Mouse (Mus musculus) cortical plate, adult 2 months (tissue): ENCODE measurements around the gene Gna11. TPM values are rescaled to one million over a fixed set of nuclear protein-coding genes. Genes with fewer than 3 reads are reported as not detected.

Source experiments
- H3K27ac ChIP-seq: fragments of 200-500 bp; 2 replicates; pipeline ENCODE4 v1.5.1; 2012; ENCODE audit warnings: low read length, control low read depth, inconsistent platforms; ENCODE audit not compliant: insufficient read depth
- H3K4me1 ChIP-seq: fragments of 200-500 bp; 2 replicates; pipeline ENCODE4 v1.6.1; 2011; ENCODE audit warnings: low read length; ENCODE audit not compliant: control insufficient read depth, insufficient read depth
- H3K4me3 ChIP-seq: fragments of 200-500 bp; 2 replicates; pipeline ENCODE4 v1.5.1; 2011; ENCODE audit warnings: mild to moderate bottlenecking, low read length, control low read depth; ENCODE audit not compliant: insufficient read depth
- CTCF ChIP-seq: fragments of 200-500 bp; IDR thresholded peaks from 2 replicates; pipeline ENCODE4 v1.5.1; 2011; ENCODE audit warnings: mild to moderate bottlenecking, control low read depth, low read length; ENCODE audit not compliant: insufficient read depth; ENCODE audit errors: extremely low read depth
- POLR2A ChIP-seq: fragments of 200-500 bp; IDR thresholded peaks from 2 replicates; pipeline ENCODE4 v1.6.1; 2011; ENCODE audit warnings: mild to moderate bottlenecking, low read length, control low read depth; ENCODE audit not compliant: insufficient read depth; ENCODE audit errors: extremely low read depth
- polyA plus RNA-seq: library from polyadenylated mRNA; depleted of rRNA; stranded (reverse); fragments of >200 nt; gene quantifications from 2 replicates; pipeline ENCODE4 v1.2.3, GENCODE M21; 2012

Gene Gna11
- polyA plus RNA-seq, 1 experiment = 147 TPM

DNA sequence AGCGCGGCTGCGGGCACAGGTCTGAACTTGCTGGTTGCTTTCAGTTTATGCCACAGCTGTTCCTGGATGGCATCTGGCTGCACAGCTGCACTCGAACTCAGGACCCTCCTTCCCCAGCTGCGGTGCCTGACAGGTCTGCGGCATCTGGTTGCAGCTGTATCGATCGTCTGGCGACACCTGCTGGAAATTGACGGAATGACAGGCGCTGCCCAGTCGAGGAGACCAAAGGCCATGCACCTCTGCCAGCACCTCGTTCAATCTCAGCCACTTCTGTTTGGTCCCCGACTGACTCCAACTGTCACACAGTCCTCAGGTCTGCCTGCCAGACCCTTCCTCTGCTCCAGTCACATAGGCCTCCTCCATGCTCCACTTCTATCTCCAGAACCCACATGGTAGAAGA lies 18.2 kb downstream of the Gna11 start:
- no peak for TF ChIP-seq POLR2A
- TF ChIP-seq CTCF = peak; percentile 90
- H3K4me1 ChIP-seq = no peaks in the 10 kb centered on the region
- no peak overlapping the region for H3K4me3 ChIP-seq
- H3K27ac ChIP-seq = no peak overlapping the region

DNA sequence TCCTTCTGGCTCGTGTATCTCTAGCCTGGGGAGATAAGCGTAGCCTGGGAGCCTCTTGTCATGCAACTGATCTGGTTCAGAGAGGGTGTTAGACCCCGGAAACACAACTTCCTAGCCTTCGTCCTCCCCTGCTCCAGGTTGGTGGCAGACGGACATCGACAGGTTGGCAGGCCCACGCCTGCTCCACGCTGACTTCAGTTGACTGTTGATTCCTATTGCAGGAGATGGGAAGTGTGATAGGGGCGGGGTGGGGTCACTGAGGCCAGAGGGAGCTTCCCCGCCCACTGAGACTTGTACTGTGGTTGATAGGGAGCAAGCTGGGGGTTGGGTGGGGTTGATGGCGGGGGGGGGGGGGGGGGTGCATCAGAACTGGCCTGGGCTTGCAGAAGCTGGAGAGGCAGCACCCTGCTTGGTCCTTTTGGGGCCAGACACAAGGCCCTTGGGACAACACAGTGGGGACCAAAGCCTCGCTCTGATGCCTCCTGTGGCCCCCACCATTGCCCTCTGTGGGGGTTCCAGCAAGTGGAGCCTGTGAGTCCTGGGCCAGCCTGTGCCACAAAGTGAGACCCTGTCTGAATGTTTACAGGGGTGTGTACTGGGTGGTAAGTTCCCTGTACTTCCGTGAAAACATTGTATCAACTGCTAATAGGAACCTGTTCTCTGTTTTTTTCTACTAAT lies 19.8 kb downstream of the Gna11 start:
- no peak for TF ChIP-seq CTCF
- no peak for TF ChIP-seq POLR2A
- no peak overlapping the region for H3K4me3 ChIP-seq
- H3K27ac ChIP-seq = no peak overlapping the region; the same call in 1 of the 2 replicates
- no peaks in the 10 kb centered on the region for H3K4me1 ChIP-seq

DNA sequence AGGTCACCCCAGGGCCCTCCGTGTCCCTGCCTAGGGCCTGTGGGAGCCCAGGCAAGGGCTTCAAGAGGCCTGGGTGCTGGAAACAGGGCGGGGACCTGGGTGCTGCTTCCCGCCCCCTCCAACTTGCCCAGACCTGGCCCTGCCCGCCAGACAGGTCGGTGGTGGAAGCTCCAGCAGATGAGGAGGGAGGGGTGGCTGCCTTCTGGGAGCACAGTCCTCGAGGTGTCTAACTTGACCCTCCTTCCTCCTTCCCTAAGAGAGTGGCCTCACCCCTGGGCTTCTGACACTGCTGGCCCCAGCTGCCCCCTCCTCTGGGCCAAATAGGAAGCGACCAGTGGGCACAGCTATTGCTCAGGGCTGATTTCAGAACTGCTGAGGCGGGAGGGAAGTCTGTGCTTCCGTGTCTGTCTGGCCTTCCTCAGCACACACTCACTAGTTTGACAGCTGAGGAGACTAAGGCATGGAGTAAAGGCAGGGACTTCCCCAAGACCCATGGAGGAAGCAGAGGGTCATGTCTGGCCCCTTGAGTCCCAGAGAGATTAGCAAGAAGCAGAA lies 20.9 kb downstream of the Gna11 start, which contains the start of gene Gna15:
Gna15 (minus strand) TSS at position 175 of the 555 bp plus-strand sequence.
- H3K27ac ChIP-seq = peak within 1 kb of the TSS; percentile 68
- H3K4me1 ChIP-seq = no peaks in the 10 kb centered on the region
- TF ChIP-seq POLR2A = no peak
- TF ChIP-seq CTCF = no peak
- H3K4me3 ChIP-seq = no peak within 1 kb of the TSS; the same call in 1 of the 2 replicates

DNA sequence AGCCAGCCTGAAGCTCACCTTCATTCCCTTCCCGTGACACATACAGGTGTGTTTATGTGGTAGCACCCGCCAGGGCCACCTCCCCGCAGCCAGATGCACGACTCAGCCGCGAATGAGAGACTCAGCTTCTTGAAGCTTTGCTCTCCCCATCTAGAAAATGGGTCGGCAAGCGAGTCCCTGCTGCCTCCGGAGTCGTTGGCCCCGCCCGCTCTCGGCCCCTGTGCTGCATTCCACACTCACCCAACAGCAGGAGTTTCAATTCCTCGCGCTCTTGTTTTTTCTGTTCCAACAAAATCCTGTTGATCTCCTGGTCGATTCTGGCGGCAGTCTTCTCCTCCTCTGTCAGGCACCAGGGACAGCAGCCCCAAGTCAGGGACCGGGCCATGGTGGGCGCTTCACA lies 21.4 kb downstream of the Gna11 start:
- Histone ChIP-seq H3K4me1 (no peaks in the 10 kb centered on the region), H3K4me3 (no peak overlapping the region; the same call in 1 of the 2 replicates), H3K27ac (peak overlapping the region; percentile 68)
- no peak for TF ChIP-seq CTCF
- no peak for TF ChIP-seq POLR2A

DNA sequence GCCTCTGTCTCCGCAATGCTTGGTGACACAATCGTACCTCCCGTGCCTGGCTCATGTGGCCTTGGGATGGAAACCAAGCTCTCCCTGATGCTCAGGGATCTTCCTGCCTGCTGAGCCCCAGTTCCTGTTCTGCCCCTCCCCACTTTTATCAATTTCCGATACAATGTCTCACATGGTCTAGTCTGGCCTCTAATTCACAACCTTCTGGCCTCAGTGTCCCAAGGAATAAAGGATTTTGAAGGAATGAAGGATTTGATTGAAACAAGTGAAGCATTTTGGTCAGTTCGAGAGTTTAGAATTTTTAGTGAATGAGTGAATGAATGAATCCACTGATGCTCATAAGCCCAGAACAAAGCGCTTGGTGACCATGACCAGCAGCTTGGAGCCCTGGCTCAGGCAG lies 21.8 kb downstream of the Gna11 start:
- H3K27ac ChIP-seq = no peak overlapping the region
- no peaks in the 10 kb centered on the region for H3K4me1 ChIP-seq
- no peak overlapping the region; the same call in 1 of the 2 replicates for H3K4me3 ChIP-seq
- TF ChIP-seq CTCF (no peak), POLR2A (no peak)

DNA sequence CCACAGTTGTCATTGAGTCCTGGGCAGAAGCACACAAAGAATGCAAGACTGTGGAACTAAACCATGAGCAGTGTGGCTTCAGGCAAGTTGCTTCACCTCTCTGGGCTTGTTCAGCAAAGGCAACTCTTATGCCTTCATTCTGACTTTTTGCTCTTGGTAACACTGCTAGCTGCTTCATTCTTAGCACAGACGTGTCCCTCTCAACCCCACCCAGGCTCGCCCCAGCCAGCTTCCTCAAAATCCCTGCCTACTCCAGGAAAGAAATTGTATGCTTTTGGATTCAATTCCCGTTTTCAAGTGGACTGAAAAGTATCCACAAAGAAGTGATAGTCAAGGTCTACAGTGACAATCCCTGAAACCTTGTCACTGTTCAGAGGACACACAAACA lies 25.0 kb downstream of the Gna11 start:
- TF ChIP-seq CTCF (no peak), POLR2A (no peak)
- Histone ChIP-seq H3K27ac (no peak overlapping the region), H3K4me1 (no peaks in the 10 kb centered on the region), H3K4me3 (no peak overlapping the region)

DNA sequence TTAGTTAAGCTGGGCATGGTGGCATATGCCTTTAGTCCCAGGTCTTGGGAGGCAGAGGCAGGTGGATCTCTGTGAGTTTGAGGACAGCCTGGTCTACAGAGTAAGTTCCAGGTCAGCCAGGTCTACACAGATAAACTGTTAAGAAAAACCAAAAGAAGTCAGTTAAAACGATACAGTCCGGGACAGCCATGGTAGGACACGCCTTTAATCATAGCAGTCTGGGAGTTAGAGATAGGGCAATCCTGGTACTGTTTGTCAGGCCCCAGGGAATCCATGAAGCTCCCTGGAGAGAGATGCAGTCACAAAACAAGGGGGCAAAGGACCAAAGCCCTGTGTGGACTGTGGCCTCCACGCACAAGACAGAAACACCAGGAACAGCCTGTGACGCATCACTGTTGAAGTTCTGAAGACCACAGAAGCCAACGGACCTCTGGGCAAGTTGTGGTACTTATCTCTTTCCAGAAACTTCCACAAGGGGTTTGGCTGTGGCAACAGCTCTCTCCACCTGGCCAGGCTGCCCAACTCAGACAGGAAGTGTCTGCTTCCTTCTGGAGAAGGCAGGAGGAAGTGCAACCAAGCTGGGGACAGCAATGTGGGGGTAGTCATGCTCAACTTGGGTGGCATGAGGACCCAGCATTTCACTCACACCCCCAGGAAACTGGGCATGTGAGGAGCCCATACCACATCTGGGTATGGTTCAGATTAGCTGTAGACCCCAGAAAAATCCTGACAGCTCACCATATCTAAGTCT lies 25.6 kb downstream of the Gna11 start:
- no peak overlapping the region for H3K4me3 ChIP-seq
- no peak for TF ChIP-seq POLR2A
- TF ChIP-seq CTCF = no peak
- H3K27ac ChIP-seq = no peak overlapping the region

DNA sequence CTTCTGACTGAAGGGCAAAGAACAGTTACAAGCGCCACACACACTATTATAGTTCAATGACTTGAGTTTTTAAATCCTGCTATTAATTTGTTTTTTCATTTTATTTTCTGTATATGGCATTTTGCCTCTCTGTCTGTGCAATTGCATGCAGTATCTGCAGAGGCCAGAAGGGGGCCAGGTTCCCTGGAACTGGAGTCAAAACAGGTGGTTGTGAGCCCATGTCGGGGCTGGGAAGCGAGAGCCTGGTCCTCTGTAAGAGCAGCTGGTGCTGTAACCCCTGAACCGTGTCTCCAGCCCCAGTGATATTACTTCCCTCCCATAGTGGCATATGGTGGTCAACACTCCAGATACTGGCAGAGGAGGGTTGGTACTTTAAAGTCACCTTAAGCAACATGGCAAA lies 26.4 kb downstream of the Gna11 start:
- Histone ChIP-seq H3K27ac (no peak overlapping the region), H3K4me3 (no peak overlapping the region), H3K4me1 (no peaks in the 10 kb centered on the region)
- peak; percentile 61 for TF ChIP-seq CTCF
- no peak for TF ChIP-seq POLR2A

More for the DNA sequence above, 25.6 kb downstream of the Gna11 start:
- H3K4me1 ChIP-seq = no peaks in the 10 kb centered on the region

DNA sequence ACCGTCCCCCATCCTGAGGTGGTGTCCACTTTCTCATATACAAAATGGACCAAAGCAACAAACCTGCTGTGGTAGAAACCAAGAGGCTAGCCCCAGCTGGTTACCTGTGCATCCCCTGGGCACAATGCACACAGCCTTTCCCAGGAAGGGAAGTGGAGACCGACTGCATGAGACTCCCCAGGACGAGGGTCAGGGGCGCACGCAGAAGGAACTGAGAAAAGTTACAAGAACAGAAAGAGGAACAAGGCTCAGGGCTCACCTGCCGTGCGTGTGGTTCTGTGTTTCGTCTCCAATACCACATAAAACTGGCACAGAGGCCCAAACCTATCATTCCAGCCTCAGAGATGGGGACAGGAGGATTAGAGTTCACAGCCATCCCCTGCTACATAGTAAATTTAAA lies 27.8 kb downstream of the Gna11 start:
- Histone ChIP-seq H3K4me1 (no peaks in the 10 kb centered on the region), H3K27ac (peak overlapping the region; percentile 55; the same call in 1 of the 2 replicates), H3K4me3 (no peak overlapping the region)
- no peak for TF ChIP-seq CTCF
- TF ChIP-seq POLR2A = no peak
